Mouse (Mus musculus): Measurements from ENCODE around the gene Car8. TPM values are rescaled to one million over a fixed set of nuclear protein-coding genes. Genes with fewer than 3 reads are reported as not detected.

Car8 gene
- total RNA-seq (2021): 10 to 100 TPM; 10.8 to 11.7 TPM

DNA sequence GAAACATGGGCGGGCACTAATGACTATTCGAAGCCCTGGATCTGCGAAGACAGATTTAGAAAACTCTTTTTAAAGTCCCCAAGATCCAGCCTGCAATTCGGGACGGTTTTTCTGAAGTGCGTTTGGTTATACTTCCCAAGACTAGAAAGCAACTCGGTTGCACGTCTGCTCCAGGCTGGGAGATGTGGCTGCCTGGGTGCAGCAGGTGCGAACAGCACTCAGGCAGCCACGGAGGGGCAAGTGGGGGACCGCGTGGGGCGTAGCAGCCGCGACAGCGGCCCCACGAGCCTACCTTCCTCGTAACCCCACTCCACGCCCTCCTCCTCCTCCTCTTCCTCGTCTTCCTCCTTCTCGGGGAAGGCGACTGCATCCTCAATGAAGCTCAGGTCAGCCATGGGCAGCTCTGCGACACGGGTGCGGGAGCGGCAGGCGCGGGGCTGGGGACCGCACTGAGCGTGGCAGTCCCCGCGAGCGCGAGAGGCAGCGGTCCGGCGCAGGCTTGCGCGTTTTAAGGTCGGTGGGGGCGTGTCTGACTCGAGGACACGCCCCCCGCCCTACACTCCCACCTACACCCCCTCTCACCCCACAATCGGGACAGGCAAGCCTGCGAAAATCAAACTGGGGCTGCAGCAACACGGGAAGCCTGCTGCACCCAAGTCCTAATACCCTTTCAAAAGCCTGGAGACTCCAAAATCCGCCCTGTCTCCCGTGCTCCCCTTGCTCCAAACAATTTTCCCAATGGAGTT lies at the start of gene Car8:
Car8 (minus strand) TSS at position 482 of the 746 bp plus-strand sequence.
- intact Hi-C loops (cut with DNase I): loop anchor here (5.0 kb wide), 1 partner anchor 36 kb away; no protein-coding TSS in a partner anchor
- peak; percentile 30 for DNase-seq (ENCODE audit: low spot score)

DNA sequence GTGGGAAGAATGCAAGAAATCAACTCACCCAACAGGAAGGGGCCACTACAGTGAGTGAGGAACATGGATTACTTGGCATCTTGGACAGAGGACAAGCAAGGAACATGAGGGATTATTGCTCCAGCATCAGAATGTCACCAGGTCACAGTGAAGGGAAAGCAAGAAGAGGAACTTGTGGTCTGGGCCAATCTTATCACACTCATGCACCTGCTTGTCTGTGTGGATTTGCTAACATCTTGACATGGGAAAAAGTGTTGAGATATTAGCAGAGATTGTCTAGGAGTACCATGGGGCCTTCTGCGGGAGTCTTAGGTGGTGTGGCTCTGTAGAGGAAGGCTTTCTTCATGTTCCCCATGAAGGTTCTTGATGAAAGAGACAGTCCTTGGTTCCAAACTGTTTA lies 46.1 kb upstream of the Car8 start:
- intact Hi-C loops (cut with DNase I): no loop called here
- no peak for DNase-seq (ENCODE audit: low spot score)

DNA sequence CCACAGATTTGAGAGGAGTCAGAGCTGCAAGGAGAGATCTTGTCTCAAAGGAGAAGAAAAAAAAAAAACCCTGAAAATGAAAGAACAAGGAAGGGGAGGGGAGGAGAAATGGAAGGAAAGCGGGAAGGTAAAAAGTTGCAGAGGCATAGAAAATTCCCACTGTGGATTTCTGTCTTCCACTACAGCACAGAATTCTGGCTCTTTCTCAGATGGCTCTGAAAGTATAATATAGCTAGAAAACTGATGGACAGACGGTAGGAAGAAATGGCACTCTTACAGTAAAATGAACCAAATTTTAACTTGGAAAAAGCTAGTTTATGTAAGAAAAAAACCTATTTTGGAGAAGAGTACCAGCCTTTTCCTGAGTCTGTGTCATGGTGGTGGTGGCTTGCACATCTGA lies 39.3 kb upstream of the Car8 start:
- intact Hi-C loops (cut with DNase I): no loop called here
- DNase-seq (ENCODE audit: low spot score): no peak

DNA sequence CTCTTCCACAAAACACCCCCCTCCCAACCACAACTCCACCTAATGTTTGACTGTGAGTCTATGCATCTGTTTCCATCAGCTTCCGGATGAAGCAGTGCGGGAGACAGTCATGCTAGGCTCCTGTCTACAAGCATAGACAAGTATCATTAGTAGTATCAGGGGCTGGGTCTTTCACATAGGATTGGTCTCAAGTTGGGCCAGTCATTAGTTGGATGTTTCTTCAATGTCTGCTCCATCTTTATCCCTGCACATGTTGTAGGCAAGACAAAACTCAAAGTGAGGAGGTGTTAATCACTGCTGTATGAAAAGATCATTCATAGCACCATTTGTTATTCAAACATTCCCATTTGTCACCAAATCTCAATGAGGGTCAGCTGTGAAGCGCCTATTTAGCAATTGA lies 11.0 kb upstream of the Car8 start:
- intact Hi-C loops (cut with DNase I): no loop called here
- DNase-seq (ENCODE audit: low spot score): no peak

DNA sequence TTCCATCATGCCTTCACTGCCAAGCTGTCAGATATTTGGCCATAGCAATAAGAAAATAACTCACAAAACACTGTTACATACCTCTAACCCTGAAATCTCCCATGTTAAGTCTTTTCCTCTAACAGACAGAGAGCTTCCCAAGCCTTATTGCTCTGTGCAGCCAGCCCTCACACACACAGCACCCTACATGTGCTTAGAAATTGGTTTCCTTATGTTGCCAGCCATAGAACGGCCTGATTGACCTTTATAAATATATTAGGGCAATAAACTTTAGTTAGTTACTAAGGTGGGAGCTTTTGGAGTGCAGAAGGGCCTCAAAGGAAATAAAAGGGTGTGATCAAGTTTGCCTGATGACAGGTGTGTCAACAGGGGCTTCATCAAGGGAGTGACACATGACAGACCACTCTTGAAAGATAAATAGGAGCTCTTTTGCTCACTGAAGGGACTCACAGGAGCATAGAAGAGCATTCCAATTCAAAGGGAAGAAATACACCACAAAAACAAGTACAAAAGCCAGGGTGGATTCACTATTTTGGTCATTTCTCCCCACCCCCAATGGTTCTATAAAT lies 6.7 kb upstream of the Car8 start:
- intact Hi-C loops (cut with DNase I): no loop called here
- no peak for DNase-seq (ENCODE audit: low spot score)

DNA sequence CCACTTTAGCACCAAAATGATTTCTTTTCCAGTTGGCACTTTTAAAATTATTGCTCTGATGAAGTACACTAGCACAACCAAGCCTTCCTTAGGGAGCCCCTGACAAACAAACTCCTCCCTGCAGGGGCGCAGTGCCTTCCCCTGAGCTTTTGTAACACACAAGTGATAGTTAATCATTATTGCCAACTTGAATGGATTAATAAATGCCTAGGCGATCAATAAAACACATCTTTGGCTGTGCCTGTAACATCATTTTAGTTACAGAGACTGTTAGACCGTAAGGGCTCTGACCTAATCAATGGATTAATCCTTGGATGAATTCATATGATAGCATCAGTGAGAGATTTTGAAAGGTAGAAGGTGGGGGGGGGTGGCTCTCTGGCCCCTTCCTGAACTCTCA lies 6.2 kb upstream of the Car8 start:
- intact Hi-C loops (cut with DNase I): no loop called here
- DNase-seq (ENCODE audit: low spot score): no peak

DNA sequence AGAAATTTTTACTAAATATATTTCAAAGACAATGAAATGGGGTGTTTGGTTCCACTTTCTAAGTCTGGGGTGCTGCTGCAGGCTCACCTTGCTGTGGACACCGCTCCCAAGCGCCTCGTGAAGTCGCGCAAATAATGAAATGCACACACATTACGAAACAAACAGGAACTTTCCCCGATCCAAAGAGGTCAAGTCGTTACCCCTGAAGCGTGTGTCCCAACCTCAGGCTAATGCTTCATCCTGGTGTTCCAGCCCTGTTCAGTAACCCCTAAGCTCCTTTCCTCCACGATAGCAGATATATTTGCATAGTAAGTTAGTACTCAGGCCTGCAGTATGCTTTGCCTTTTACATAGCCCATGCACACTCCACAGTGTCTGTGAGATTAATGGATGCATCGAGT lies 858 bp upstream of the Car8 start:
- intact Hi-C loops (cut with DNase I): loop anchor here (5.0 kb wide), 1 partner anchor 37 kb away; no protein-coding TSS in a partner anchor
- no peak for DNase-seq (ENCODE audit: low spot score)

DNA sequence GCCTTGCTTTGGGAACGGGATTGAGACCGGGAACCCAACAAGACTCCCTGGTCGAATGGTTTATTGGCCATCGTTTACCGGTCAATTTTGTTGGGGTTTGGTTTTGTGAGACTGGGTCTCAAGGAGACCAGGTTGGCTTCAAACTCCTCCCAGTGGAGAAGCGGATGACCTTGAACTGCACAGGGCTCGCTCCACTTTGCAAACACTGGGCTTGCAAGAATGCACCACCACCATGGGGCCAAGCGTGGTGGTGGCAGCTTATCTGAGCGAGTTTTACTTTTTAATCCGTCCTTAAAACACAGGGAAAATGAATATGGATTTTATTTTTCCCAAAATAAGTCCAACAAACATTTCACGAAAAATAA lies 447 bp upstream of the Car8 start:
- DNase-seq (ENCODE audit: low spot score): no peak
- intact Hi-C loops (cut with DNase I): loop anchor here (5.0 kb wide), 1 partner anchor 37 kb away; no protein-coding TSS in a partner anchor

DNA sequence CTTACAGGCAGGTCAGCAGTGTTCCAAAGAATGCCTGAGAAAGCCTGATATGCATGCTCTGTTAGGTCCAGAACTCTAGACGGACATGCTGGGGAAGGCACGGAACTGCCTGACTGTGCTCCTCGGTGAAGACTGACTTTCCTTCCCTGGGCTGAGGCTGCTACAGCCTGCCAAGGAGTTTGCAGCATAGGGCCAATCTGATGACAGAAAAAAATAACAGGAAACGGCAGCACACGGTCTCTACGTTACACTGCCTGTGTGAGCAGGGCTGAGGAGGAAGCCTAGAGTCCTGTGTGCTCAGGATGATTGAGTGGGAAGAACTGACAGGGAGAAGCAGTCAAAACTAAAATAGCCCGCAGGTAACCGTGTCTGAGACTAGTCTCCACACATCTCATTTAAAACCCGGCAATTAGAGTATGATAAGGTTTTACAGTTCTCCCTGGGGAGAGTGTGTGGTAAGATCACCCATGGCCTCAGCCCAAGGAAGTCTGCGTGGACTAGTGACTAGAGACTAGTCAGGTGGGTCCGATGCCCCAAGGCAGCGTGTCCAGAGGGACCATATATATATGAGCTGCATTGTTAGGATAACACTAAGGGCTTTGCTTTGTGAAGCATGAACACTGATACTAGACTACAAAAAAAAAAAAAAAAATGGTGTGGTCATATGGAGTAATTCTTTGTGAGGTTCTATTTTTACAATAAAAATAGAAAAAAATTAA lies 6.3 kb downstream of the Car8 start:
- DNase-seq (ENCODE audit: low spot score): peak; percentile 12
- intact Hi-C loops (cut with DNase I): loop anchor here (5.0 kb wide), 1 partner anchor 45 kb away; no protein-coding TSS in a partner anchor

DNA sequence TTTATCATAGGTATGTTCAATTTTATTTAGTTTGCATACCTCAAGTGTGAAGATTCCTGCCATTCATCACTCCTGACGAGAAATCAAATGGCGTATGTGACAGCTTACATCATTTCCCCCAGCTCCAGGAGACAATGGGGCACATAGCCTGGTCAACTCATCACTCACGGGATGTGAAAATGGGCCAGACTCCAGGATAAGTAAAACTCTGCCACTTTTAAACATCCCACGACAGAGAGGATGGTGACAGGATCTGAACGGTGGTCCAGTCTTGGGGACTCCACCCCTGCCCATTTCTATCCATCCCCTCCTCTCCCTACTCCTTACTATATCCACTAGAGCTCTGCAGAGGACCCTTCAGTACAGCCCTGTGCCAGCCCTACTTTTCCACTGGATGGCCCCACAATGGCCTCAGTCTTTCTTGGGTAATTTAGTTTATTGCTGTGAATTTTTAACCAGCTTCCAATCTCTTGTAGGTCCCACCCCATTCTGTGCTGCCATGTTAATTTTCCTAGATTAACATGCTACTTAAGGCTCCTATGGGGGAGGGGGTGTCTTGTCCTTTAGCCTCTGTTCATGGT lies 7.5 kb downstream of the Car8 start:
- intact Hi-C loops (cut with DNase I): loop anchor here (5.0 kb wide), 1 partner anchor 44 kb away; no protein-coding TSS in a partner anchor
- DNase-seq (ENCODE audit: low spot score): no peak

DNA sequence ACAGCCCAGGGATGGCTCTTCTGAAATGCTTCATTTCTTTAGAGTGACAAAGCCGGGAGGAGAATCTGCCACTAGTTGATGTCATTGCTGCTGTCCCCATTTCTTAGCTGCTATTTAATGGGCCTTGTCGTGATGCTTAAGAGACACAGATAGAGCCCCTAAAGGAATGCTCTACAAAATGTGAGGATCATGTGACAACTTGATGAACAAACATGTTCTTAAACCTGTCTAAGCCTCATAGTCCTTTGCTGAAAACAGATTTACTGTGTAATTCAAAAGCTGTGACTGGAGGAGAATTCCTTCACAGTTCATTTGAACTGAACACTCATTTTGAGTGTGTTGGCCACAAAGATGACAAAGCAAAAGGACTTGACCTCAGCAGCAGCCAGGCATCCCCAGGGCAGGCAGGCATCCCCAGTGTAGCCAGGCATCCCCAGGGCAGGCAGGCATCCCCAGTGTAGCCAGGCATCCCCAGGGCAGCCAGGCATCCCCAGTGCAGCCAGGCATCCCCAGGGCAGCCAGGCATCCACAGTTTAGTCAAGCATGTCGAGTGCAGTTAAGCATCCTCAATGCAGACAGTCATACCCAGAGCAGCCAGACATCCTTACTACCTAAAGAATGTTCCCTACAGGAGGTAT lies 9.1 kb downstream of the Car8 start:
- DNase-seq (ENCODE audit: low spot score): no peak
- intact Hi-C loops (cut with DNase I): loop anchor here (5.0 kb wide), 1 partner anchor 42 kb away; no protein-coding TSS in a partner anchor

DNA sequence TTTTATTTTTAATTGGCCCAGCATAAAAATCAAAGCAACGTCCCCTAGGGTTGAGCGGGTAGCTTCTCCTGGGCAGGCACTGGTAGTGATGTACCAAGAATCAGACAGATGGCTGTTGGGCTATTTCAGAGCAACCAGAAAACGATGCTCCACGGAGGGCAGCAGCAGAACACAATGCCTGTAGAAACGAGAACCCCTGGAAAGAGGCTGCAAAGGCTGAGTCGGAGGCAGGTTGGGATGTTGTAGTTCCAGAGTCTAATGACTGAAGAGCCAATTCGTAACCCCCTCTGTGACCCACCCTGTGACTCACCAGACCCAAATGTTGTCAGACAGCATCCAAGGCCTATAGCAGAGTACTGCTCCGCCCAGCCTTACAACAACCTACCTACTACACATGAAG lies 19.9 kb downstream of the Car8 start:
- intact Hi-C loops (cut with DNase I): no loop called here

DNA sequence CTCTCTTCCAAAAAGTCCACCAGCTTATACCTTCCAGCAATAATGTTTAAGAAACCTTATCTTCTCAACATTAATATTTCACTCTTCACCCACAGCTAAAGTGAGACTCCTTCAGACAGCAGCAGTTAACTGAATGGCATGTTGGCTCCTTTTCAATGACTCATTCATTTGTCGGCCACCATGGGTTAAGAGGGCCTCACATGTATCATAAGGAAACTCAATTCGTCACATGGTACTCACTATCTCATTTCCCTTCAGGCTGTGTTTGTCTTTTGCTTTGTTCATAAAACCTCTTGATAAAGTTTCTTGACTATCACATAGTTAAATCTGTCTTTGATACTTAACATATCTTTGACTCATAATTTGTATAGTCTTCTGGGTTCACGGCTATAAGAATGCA lies 20.8 kb downstream of the Car8 start:
- intact Hi-C loops (cut with DNase I): no loop called here
- no peak for DNase-seq (ENCODE audit: low spot score)

More for the DNA sequence above, 19.9 kb downstream of the Car8 start:
- DNase-seq (ENCODE audit: low spot score): no peak

DNA sequence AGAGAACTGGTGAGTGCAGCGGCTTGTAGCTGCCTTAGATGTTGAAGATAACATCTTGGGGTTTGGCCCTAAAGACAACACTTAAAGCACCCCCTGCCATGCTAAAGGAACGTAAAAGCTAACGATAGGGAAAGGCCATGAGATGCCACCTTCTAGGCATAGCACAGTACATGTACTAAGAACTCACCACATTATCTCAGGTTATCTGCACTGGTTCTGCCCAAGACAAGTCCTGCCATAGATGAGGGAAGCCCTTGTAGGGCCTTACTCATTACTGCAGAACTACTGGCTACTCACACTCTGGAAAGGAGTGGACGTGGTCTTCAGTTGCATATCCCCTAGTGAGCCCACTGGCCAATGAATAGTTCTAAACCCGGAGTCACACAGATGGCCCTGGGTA lies 21.6 kb downstream of the Car8 start:
- DNase-seq (ENCODE audit: low spot score): no peak
- intact Hi-C loops (cut with DNase I): no loop called here

DNA sequence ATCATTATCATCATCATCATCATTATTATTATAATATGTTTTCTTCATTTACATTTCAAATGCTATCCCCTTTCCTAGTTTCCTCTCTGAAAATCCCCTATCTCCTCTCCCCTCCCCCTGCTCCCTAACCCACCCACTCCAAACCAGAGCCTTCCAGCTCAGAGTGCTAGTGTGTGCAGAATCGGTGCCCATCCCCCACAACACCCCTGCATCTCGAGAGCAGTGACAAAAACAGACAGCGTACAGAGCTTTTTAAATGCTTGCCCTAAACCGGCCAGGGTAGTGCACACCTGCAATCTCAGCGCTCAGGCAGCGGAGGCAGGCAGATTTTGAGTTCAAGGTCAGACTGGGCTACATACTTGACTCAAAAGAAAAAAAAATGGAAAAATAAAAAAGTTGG lies 22.3 kb downstream of the Car8 start:
- intact Hi-C loops (cut with DNase I): no loop called here

DNA sequence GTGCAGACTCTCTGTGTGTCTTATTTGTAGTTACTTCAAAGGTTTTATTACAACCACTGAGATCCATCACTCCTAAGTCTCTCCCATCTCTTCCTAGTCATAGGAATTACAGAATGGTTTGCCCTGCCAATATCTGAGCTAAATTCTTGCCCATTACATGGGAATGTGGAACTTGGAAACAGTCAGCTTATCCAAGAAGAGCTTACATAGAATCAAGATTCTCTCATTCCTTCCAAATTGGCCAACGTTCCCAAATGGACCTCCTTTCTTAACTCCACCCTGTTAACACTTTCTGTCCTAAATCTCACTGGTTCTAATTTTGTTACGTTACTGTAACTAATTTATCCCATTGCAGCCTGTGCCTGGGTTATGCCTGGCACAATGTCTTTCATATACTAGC lies 25.2 kb downstream of the Car8 start:
- DNase-seq (ENCODE audit: low spot score): no peak
- intact Hi-C loops (cut with DNase I): no loop called here

More for the DNA sequence above, 22.3 kb downstream of the Car8 start:
- DNase-seq (ENCODE audit: low spot score): no peak

DNA sequence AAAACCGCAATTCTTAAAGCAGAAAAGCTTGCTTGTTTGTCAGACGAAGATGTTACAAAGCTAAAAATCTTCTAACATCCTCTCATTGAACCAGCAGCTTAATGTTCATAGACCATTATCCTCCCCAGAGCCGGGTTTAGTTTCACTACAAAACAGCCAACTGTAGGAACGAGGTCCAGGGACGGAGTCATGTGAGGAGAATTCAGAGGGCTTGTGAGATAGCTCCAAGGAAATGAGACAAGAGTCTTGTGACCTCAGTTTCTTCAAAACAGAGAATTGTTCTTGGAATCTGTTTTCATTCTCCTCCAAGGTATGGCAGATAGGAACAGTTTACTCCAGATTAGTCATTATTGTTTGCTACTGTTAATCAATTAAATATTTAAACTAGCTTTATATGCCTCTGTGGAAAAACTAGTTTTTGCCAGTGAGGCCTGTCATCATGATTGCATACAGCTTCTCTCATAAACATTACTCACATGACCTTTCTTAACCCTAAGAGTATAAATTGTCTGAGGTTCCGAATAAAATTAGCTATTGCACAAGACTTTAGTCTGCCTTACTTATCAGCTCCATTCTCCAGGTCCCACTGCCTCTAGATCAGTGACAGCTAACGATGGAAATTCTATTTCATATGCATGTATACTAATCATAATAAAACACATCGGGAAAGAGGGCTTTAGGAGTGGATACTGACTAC lies 25.8 kb downstream of the Car8 start:
- DNase-seq (ENCODE audit: low spot score): no peak
- intact Hi-C loops (cut with DNase I): no loop called here

DNA sequence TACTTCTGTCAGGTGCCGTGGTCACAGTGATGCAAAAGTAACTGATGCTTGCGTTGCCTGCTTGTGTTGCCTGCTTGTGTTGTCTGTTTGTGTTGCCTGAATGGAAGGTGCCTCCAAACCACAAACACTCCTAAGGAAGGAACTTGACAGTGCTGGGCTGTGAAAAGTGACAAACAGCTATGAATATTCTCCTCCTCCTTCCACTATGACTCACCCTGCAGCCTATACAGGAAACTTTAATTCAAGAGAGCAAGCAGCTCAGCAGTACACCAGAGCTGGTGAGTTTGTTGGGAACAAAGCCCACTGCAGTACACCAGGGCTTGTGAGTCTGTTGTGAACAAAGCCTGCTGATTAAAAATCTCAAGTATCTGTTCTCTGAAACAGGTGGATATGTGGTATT lies 28.4 kb downstream of the Car8 start:
- intact Hi-C loops (cut with DNase I): no loop called here
- no peak for DNase-seq (ENCODE audit: low spot score)

DNA sequence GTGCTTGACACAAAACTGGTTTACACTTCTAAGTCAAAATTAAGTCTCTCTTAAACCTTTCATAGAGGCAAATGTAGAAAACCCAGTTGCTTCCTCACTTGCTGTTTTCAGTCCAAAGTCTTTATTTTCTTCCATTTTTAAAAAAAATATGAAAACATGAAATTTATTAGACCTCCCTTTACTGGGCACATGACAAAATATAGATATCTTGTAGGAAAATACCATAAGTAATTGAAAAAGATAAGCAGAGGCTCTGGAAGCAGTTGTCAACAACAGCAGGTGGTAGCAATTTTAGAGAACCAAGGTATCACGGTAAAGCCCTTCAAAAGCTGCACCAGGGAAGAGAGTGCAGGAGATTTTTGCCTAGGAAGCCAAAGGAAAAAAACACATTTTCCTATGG lies 30.9 kb downstream of the Car8 start:
- intact Hi-C loops (cut with DNase I): no loop called here
- no peak for DNase-seq (ENCODE audit: low spot score)
